Mouse (Mus musculus) stomach, postnatal 0 days (tissue): ENCODE results near the gene Ppil4.

Experiments used
- CTCF ChIP-seq: IDR thresholded peaks from 2 replicates; pipeline ENCODE4 v1.5.1; 2016; ENCODE audit warnings: antibody characterized with exemption, low read depth, mild to moderate bottlenecking, moderate library complexity
- EP300 ChIP-seq: optimal IDR thresholded peaks from 2 replicates; pipeline ENCODE3; 2016; ENCODE audit warnings: antibody characterized with exemption

DNA sequence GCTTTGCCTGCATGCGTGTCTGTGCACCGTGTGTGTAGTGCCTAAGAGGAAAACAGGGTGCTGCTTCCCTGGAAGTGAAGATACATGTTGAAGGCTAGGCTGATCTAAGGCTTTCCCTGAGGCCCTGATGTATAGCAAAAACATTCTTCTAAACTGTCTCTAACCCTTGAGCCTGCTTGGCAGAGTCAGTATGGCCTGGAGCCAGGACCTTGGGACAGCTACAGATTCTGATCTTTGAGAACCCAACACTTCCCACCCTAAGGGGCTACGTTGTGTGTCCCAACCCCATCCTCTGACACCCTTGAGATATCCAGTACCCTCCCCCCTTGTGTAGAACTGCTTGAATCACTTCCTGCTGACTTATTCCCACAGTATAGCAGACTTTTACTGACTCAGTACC, 14.3 kb upstream of the Ppil4 start:
- TF ChIP-seq EP300 (no peak), CTCF (no peak)
